Mouse (Mus musculus) cerebellum, postnatal 36 days (tissue): Measurements from ENCODE around the gene Fam114a1.
A peak's percentile ranks its signal among the peaks of the same experiment; 100 is the strongest.

Experiments used
- DNase-seq, 2 experiments: peaks; one replicate each; pipeline ENCODE4 v3.0.0; 2021 to 2022; ENCODE audit warnings: mixed read lengths in 2 of 2

The Fam114a1 gene

GRCm38 (mm10) chr5:64969861-64970771, at the start of gene Fam114a1:
TSS of gene Fam114a1 (plus strand) at chr5:64970071.
- peak; percentile 5 to 13 for DNase-seq

GRCm38 (mm10) chr5:64922891-64923381, 46.9 kb upstream of the Fam114a1 start:
- DNase-seq = no peak

DNA sequence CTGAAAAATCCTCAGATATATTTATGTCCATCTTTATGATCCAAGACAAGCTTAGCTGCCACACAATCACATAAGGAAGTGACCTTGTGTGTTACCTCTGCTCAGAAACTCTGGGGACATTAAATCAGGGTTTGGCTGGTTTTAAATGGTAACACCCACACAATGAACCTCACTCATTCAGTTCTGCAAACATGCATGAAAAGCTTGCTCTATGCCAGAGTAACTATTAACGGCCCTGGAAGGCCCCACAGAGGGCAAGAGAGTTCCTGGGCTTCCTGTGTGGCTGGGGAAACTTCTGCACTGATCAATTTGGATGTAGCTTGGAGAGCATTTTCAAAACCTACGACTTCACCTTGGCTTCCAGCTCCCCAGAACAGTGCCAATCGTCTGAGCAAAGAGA, 37.7 kb upstream of the Fam114a1 start:
- DNase-seq = no peak

- DNase-seq = no peak
Observed at GRCm38 (mm10) chr5:64932775-64933174, 37.1 kb upstream of the Fam114a1 start.

- no peak for DNase-seq
Observed at GRCm38 (mm10) chr5:64951486-64951885, 18.4 kb upstream of the Fam114a1 start.

GRCm38 (mm10) chr5:64954931-64955330, 14.9 kb upstream of the Fam114a1 start:
- no peak for DNase-seq

DNA sequence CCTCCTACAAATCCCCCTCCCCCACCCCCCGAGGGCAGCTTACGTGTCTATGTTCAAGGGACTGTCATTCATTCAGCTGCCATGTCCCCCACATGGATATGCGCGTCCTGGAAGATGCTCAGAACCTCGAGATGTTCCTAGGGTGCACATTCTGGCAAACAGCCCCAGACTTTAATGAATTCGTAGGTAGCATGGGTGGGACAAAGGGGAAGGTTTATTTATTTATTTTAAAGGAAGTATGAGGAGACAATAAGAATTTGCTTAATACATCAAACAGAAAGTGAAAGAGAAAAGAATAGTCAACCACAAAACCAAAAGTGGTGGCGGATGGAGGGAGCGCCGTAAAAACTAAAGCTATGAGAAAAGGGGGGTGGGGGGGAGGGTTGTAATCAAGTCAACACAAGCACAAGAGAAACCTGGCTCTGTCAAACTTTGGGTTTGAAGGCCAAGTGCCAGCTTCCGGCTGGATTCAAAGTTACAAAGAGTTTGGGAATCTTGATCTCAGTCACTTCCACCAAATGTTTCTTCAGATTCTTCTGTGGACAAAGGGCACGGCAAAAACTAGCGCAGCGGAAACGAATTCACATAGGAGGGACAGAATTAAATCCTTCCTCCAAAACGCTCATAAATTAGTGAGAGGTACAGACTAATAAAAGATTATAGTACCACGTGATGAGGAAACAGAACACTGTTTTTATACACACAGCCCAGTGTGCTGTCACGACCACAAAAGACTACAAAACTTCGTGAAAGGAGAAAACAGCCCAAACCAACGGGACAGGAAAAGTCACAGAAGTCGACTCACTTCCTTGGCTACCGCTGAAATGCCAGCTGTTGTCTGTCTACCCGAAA, 10.7 kb upstream of the Fam114a1 start:
- no peak for DNase-seq

GRCm38 (mm10) chr5:64959843-64960230, 10.0 kb upstream of the Fam114a1 start, which contains the start of gene Tlr6:
TSS of gene Tlr6 (minus strand) at chr5:64960097.
- DNase-seq = peak; percentile 21 to 24

DNA sequence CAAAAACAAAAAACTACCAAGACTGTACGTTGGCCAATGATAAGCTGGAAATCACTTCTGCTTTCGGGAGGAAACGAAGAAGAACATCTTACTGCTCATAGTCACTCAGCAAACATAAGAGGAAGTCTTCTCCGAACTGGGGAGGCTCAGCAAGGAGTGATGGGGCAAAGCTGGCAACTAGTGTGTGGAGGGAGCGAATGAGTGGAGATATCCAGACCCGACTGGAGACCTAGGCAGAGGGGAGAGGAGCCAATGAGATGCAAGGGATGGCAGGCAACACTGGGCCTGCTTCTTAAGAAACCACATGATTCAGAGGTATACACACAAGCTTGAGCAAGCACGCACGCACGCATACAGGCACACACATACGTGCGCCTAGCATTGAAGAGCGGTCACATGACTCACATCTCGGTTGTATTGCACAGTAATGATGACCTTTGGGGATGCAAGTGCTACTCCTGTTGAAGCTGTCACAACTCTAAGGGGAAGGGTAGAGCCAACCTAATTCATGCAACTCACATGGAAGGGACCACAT, 8.9 kb upstream of the Fam114a1 start:
- DNase-seq = no peak

DNA sequence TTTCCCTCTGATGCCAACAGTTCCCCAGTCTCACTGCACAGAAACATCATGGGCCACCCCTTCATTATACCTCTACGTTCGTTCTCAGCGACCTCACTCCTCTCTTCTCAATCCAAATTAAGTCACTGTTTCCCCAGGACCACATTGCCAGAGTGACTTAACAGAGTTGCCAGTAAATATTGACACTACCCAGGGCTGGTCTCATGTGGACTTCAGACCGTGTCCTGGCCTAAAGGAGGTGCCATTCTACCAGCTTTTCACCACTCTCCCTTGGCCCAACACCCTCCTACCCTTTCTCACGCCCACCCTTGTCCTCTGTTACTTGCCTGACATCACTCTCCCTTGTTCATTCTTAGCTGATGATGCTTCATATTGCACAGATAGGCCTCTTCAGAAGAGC, 6.6 kb upstream of the Fam114a1 start:
- DNase-seq = no peak

- no peak for DNase-seq
Observed at GRCm38 (mm10) chr5:64963735-64964134, 6.1 kb upstream of the Fam114a1 start.

GRCm38 (mm10) chr5:64968961-64969860, 660 bp upstream of the Fam114a1 start:
- no peak for DNase-seq

GRCm38 (mm10) chr5:64975121-64975520, 5.2 kb downstream of the Fam114a1 start:
- no peak for DNase-seq

GRCm38 (mm10) chr5:64977128-64977527, 7.3 kb downstream of the Fam114a1 start:
- no peak for DNase-seq

DNA sequence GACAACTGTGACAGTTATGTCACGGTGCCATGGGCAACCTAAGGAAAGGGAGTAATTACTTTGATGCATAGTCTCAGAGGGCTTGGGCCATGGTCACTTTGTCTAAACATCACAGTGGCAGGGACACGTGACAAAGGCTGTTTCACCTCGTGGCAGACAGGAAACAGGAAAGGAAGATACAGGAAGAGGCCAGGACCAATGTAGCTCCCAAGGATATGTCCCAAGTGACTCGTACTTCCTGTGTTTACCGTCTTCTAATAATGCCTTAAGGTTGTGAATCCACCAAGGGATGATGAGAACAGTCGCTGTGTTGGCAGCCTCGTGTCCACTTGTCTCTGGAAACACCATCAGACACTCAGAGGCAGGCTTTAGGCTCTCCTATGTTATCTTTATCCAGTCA, 16.1 kb downstream of the Fam114a1 start:
- no peak for DNase-seq

DNA sequence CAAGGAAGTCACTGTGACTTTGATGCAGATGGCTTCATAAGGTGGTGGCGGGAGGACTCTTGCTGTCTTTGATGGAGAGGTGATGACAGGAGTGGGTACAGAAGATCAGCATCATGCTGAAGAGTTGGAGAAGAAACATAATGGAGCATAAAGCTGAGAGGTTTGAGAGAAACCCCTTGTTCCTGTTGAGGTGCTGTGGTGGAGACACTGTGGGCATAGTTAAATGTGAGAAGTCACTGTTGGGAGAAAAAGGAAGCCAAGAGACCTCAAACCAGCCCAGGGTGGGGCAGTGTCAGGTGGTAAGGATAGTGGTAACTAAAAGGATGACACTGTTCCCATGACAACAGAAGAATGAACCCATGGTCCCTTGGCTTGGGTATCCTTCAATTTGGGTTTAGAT, 20.1 kb downstream of the Fam114a1 start:
- DNase-seq = no peak

GRCm38 (mm10) chr5:64992540-64992939, 22.7 kb downstream of the Fam114a1 start:
- no peak for DNase-seq

- DNase-seq = no peak
Observed at GRCm38 (mm10) chr5:64995408-64995807, 25.5 kb downstream of the Fam114a1 start.

DNA sequence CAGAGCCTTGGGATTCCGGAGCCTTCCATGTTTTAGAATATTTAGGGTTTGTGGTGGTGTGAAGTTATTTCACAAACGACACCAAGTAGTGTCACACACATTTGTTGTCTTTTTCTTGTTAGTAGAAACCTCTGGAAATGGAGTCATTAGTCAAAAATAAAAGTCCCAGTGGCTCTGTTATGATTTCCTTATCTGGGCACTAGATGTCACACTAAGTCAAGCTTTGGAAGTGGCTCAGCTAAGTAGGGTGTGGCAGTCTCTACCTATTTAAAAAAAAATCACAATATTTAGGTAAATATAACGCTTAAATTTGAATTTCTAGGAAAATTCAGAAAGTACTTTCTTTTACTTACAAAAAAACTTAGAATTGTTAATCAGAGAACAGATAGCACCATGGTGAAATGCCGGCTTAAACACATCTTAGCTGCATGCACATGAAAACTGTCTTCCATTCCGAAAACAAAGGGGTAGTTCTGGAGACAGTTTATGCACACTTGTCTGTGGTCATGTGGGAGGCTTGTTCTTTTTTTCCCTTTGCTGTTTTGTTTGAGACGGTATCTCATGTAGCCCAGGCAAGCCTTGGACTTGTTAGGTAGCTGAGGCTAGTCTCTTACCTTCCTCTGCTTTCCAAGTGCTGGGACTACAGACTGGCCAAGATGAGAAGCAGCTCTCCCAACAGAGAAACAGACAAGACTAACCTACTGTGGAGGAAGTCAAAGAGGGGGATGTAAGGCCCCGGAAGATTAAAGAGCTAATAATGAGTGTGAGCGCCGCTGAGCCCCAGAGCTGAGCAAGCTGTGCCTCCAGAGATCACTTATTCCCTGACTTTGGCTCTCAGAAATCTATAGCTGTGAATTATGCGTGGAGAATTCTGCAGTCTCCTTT, 33.3 kb downstream of the Fam114a1 start:
- DNase-seq = peak in 1 of 2 experiments; percentile 18

GRCm38 (mm10) chr5:65003946-65004535, 34.2 kb downstream of the Fam114a1 start:
- no peak for DNase-seq

DNA sequence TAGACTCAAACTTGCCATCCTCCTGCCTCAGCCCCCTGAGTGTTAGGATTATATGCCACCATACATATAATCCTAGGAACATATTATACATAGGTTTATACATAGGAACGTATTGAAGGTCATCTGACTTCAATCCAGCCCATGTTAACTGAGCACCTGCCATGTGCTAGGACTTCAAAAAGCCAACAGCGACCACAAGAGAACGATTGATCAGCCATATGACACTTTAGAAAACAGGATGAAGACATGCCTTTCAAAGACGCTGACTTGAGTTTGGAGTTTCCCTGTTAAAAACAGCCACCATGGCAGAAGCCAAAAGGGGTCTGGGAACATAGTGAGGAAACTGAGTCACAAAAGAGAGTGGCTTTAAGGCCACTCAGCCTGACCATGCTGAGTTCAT, 35.4 kb downstream of the Fam114a1 start:
- DNase-seq = no peak
